Mouse (Mus musculus) frontal cortex, adult (tissue): Measurements from ENCODE around the gene Wdr24.

ENCODE experiments used
- ATAC-seq: cut with Nextera tagmentation; 2 replicates; pipeline ENCODE4 v1.9.2; 2017; ENCODE audit warnings: mild to moderate bottlenecking, moderate library complexity, mixed read lengths; ENCODE audit not compliant: low TSS enrichment

The Wdr24 gene

GRCm38 (mm10) chr17:25831451-25832281, 8.2 kb downstream of the Wdr24 start:
- ATAC-seq, result no peak

DNA sequence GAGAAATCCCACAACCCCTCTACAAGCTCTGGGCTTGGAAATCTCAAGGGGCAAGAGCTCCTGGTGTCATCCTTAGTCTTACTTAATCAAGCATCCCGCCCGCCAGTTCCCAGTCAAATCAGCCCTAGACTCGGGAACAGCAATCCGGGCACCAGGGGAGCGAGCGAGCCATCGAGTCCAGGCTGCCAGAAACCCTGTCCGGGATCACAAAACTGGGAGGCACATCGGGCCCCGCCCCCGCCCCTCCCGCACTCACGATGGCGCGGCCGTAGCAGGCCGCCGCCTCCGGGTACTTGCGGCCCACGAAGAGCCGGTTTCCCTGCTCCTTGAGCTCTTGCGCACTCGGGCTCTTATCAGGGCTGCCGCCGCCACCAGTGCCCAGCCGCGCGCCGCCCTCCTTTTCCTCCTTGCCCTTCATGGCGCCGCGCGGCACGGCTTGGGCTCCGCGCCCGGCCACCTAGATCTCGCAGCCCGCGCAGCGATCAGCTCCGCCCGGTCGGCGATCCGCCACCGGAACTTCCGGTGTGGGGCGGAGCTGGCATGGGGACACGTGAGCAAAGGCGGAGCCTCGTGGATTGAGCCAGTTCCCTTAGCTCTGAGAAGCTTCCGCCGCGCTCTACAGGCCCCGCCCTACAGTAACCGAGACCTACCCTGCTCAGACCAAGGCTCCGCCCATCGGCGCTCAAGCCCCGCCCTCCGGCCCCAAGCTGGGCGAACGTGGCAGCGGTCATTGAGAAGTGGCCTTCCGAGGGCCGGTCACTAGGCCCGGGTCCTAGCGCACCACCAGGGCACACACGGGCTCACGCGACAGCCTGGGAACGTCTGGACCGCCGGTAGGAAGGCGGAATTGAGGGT, 9.2 kb downstream of the Wdr24 start:
- peak; percentile 62 for ATAC-seq

DNA sequence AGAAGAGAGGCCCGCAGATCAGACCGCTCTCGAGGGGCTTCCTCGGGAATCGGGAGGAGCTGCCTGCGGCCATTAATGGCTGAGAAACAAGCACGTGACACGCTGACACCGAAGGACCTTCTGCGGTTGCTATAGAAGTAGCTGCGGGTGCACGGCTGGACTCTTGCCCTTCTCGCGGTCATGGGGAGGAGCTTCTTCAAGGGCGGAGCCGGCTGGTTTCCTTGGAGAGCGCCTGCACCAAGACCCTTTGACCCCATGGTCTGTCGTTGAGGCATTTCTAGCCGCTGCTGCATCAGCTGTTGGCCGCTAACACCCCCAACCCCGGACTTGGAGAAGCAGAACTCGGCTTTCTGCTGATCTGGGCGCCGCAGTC, 9.8 kb downstream of the Wdr24 start, which contains the start of gene Stub1:
Gene Stub1 (minus strand): TSS at position 114 of the 373 bp plus-strand sequence.
- peak; percentile 9; the same call in 1 of the 2 replicates for ATAC-seq

DNA sequence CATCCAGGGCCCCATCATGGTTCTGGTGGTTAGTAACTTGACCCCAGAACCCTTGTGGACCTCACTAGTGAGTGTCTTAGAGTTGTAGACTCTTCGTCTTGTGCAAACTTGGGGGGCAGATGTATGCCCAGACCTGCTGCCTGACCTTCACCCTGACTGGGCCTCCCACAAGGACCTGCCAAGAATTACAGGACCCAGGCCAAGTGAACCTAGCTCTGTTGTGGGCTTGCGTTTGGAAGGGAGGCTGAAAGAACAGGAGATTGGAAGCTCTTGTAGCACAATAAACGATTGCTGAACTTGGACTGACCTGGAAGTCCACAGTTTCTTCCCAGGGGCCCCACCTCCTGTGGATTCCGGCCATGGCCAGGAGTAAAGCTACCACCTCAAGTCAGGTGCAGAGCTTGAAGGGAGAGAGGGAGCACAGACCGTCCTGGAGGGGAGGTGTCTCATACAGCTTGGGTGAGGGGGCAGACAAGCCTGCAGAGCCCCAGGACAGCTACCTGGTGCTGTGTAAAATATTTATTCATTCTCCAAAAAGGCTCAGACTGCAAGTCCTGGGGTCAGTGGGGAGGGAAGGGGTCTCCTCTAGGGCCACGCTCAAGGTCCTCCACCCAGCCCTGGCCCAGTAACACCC, 10.7 kb downstream of the Wdr24 start:
- ATAC-seq, result no peak

- ATAC-seq, result no peak
Observed at GRCm38 (mm10) chr17:25834595-25835222, 11.3 kb downstream of the Wdr24 start.

DNA sequence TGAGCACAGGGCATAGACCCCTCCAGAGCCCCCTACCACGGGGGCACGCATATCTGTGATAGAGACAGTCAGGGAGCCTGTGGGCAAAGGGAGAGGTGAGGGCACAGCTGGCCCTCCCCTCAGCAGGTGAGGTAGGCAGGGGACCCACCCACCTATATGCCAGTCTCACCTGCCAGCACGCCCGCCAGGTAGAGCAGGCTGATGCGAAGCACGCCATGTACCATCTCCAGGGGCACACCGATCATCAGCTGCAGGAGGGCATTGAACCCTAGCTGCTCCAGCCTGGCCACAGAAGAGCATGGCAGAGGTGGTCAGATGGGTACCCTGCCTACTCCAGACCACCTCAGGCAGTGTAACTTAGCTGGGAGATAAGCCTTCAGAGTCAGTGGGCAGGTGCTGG, 11.9 kb downstream of the Wdr24 start:
- no peak for ATAC-seq

DNA sequence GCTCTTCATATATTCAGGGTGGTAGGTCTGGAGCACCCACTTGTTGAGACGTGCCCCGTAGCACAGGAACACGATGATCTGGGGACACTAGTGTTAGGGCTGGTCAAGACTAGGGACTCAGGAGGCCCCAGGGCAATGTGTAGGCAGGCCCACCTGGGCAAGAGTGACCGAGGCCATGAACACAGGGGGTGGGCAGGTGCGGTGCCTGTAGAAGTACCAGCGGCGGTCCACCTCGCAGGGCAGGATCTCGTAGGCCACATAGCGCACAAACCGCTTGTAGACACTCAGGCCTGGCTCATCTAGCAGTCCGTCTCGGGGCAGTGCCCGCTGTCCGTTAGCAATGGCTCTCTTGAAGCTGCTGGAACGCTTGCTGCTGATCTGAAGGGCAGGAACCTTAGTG, 12.4 kb downstream of the Wdr24 start:
- ATAC-seq, result no peak

DNA sequence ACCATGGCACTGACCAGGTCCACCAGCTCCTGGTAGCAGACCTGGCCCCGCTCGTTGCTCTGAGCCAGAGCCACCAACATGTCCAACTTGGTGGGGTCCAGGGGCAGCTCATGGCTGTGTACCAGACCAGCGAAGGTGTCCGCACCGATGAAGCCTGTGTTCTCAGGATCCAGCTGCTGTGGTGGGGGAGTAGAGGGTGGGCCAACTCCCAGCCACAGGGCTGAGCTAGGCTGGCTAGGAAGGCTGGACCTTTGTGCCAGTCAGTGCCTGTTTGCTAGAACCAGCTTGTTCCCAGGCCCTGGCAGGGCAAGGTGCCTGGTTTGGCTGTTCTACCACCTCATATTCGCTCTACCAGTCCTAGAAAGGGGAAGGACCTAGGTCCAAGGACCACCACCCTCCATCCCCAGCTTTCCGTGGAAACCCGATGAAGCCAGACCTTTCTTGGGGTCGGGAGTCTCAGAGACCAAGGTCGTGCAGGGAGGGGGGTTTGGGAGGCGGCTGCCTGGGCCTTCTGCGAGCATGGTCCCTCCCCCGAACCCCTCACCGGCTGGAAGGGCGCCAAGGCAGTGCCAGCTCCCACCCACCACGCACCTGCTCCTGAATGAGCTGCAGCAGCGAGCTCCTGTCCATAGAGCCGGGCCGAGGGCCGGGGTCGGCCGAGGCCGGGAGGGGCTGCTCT, 13.1 kb downstream of the Wdr24 start:
- no peak for ATAC-seq

- ATAC-seq, result peak; percentile 56
Observed at GRCm38 (mm10) chr17:25837076-25837410, 13.6 kb downstream of the Wdr24 start, which contains the start of gene Rhbdl1. TSS of gene Rhbdl1 (minus strand) at chr17:25837295.

GRCm38 (mm10) chr17:25837533-25837932, 14.1 kb downstream of the Wdr24 start:
- no peak for ATAC-seq

DNA sequence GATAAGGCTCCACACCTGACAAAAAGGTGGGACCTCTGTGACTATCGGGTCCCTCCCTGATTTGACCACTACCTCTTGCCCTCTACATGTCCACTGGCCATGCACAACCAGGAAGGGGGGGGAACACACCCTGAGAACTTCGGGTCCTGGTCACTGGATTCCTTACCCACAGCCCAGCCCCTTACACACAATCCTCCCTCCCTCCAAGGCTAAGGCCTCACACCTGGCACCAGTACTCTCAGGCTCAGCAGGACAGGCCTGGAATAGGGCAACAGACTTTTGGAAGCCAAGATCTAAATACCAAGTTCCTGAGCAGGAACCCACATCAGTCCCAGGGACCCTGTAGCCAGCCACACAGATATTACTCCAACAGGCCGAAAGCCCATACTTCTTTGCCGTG, 15.5 kb downstream of the Wdr24 start:
- no peak for ATAC-seq

- ATAC-seq, result no peak
Observed at GRCm38 (mm10) chr17:25839455-25840235, 16.2 kb downstream of the Wdr24 start.

DNA sequence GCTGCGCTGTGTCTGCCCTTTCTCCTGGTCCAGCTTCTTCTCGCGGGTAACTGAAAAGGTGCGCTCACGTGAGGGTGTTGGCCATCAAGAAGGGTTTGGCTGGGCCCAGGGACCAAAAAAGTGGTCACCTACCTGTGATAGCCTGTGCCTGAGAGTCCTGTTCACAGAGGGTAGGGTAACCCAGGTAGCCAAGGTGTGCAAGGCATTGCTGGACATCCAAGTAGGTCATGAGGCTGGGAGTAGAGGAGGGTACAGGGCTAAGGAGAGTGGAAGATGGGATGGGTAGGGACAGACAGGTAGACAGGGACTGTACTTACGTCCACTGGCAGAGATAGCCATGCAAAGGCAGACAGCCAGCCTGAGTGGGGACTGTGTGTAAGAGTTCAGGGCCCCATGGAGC, 17.1 kb downstream of the Wdr24 start:
- ATAC-seq, result no peak

DNA sequence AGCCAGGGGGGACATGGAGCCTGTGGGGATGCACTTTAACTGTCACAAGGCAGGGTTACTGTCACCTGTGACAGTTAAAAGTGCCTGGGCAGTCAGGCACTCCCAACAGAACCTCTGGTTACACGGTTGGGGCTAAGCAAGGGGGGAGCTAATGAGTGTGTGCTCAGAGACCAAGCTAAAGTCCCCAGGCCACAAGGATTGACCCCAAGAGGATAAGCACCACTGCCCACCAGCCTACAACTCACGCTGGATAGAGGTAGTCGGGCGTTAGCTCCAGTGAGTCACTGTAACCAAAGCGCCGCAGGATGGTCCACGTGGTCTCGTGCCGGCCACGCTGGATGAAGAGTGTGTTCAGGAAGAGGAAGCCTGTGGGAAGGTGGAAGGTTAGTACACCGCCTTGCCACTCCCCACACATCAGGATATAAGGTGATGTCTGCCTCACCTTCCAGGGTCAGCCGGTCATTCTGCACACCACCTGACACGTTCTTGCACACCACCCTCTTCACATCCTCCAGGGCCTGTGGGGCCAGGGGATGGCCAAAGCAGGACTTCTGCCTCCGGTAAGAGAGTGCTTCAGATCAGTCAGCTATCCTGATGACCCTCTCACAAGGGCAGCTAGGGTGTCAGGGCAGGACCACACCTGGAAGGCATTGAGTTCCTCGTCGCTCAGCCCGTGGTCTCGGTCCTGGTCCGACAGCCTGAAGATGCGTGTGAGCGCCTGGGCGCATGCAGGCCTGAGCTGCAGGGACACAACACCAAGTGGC, 17.9 kb downstream of the Wdr24 start, which contains the start of gene Gm20683:
Gene Gm20683 (minus strand): TSS at position 647 of the 764 bp plus-strand sequence.
- no peak for ATAC-seq

DNA sequence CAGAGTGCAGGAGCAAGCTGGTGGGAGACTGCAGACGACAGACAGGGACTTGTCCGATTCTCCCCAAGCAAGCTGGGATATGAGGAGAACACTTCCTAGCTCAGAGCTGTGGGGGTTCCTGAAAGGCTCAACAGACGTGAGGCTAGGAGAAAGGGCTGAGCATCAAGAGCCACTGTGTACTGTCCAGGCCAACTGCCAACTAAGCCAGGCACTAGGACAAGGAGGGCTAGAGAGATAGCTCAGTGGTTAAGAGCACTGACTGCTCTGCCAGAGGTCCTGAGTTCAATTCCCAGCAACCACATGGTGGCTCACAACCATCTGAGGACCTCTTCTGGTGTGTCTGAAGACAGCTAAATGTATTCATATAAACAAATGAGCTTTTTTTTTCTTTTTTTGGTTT, 19.1 kb downstream of the Wdr24 start:
- ATAC-seq, result no peak

DNA sequence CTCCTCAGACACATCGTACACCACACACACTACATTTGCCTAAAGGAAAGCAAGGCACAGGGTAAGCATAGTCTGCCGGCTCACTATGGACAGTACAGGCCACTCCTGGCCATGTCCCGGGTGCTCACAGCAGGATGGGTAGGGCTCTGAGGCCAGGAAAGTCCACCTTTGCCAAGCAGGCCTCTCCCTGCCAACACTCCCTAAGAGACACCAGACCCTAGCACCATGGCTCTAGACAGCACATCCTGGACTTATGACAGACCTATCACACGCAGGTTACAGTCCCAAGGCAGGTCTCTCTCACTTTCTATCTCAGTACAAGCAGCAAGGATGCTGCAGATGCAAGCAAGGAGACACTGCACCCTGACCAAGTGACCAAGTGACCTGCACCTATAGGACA, 19.7 kb downstream of the Wdr24 start:
- no peak for ATAC-seq

DNA sequence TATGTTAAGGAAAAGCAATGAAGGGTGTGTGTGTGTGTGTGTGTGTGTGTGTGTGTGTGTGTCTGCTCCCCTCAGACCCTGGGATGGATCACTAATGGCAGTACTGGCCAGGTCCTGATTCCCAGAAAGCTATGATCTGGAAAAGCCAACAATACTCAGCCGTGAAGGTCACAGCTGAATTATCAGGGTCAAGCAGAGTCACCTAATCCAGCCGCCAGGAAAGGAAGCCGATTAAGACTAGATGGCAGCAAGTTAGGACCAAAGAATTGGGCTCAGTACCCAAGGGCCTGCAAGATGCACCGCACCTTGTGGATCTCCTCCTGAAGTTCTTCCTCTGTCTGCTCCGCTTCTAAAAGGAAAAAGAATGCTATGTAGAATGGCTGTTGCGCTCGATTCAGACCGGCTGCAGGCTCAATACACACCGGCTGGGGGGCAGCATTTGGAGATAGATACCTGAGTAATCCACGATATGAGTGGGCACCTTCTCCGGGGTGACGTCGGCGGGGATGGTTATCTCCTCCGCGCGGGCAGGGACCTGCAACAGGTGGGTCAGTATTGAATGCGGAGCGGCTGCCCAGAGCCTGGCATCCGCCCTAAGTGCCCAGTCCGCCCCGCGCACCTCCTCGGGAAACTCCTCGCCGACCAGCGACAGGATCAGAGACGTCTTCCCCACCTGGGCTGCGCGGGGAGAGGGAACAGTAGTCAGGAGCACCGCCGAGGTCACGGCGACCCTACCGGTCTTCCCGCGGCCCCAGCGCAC, 20.4 kb downstream of the Wdr24 start:
- 0 out of 2 replicates have a peak, but pooled peaks have one; percentile 5 for ATAC-seq

DNA sequence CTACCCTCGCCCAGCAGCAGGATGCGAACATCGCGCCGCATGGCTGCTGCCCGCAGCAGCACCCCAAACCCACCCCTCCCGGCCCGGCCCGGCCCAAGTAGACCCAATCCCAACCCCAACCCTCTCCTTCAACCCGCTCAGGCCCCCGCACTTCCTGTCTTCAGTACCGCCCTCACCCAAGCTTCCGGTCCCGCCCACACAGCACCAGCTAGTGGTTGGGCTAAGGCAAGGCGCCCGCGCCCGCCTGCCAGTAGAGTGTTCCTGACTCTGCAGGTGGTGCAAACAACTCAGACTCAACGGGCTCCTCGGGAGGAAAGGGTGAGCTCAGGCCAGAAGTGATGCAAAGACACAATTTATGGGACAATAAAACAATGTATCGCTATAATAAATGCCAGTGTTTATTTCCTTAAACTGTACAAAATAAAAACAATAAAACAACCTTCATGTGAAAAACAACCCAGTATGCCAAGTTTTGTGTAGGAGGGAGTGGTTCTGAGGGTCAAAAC, 21.0 kb downstream of the Wdr24 start, which contains the start of gene Rhot2:
Gene Rhot2 (minus strand): TSS at position 456 of the 506 bp plus-strand sequence.
- ATAC-seq, result peak; percentile 95

DNA sequence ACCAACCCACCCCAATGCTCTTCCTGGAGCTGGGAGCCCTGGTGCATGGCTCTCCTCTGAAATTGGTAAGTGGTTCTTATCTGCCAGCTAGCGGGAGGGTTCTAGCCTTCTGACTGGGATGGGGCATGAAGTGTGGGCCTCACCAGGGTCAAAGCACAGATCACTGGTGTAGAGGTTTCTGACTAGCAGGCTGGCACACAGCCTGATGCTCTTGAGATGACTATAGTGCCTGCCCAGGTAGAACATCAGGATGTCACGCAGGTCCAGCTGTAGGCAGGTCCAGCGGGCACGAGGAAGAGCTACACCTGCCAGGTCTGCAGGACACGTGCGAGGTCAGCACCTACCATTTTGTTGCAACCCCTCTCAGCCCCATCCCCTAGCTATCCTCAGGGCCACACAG, 36.8 kb downstream of the Wdr24 start:
- no peak for ATAC-seq
